ENCODE assay signal across 15 mouse cellular contexts in genomic region chr17:56164510-56164909, GRCm38 (mm10). TPM values are rescaled to one million over a fixed set of nuclear protein-coding genes. Genes with fewer than 3 reads are reported as not detected.
"Had no signal": no experiment of that assay in that cellular context is flagged by ENCODE, and none has a peak within 500 bp of the region (broad histone marks: within the 10 kb centered on the region; RNA-seq: fewer than 3 reads in every experiment).

No protein-coding gene starts in this region.

- H3K36me3 ChIP-seq: intestine, embryonic 15.5 days; limb, embryonic 12.5 days; liver, embryonic 15.5 days; midbrain, embryonic 15.5 days had no signal

- H3K4me2 ChIP-seq: limb, embryonic 12.5 days; liver, embryonic 15.5 days; midbrain, embryonic 11.5 days; midbrain, embryonic 15.5 days had no signal

- H3K4me3 ChIP-seq: left cerebral cortex, adult 2 months; limb, embryonic 12.5 days; liver, embryonic 15.5 days; megakaryocyte, embryonic 14.5 days; midbrain, embryonic 15.5 days had no signal

- H3K27me3 ChIP-seq: intestine, embryonic 15.5 days had no signal

- H3K27ac ChIP-seq: intestine, embryonic 15.5 days; left cerebral cortex, adult 2 months; limb, embryonic 12.5 days; liver, embryonic 15.5 days; macrophage had no signal

- ATAC-seq: midbrain, embryonic 15.5 days had no signal

- DNase-seq: kidney, adult 9 months; kidney, postnatal 14 days; liver; lung, adult 2 months; right cerebral cortex, postnatal 14 days; thymus, adult 2 months had no signal

- H3K9ac ChIP-seq: intestine, embryonic 15.5 days; limb, embryonic 12.5 days; liver, embryonic 15.5 days; midbrain, embryonic 15.5 days had no signal

- H3K9me3 ChIP-seq: intestine, embryonic 15.5 days; limb, embryonic 12.5 days; liver, embryonic 15.5 days; megakaryocyte, embryonic 14.5 days; midbrain, embryonic 15.5 days had no signal

RNA-seq across cellular contexts. Expression of gene Tnfaip8l1, which starts 2.2 kb away (rescaled TPM):
- total RNA-seq: monocyte, adult 5-6 weeks had no signal

RNA-seq across cellular contexts. Expression of gene Lrg1, which starts 42.7 kb away (rescaled TPM):
- total RNA-seq: monocyte, adult 5-6 weeks had no signal
- polyA plus RNA-seq: limb, embryonic 12.5 days; midbrain, embryonic 11.5 days had no signal

RNA-seq across cellular contexts. Expression of gene Plin5, which starts 47.1 kb away (rescaled TPM):
- total RNA-seq: monocyte, adult 5-6 weeks had no signal
- polyA plus RNA-seq: macrophage had no signal
